Mouse (Mus musculus) intestine, embryonic 16.5 days (tissue): ENCODE results near the gene Gm36176. TPM values are rescaled to one million over a fixed set of nuclear protein-coding genes. Genes with fewer than 3 reads are reported as not detected.
"Not testable (repeated sequence)": the region's sequence is repeated elsewhere in the genome, so short reads cannot be mapped to it uniquely, and the experiment has no call there.

ENCODE experiments used
- ATAC-seq: fragments of 200-750 bp; cut with Nextera tagmentation; 2 replicates; pipeline ENCODE4 v1.8.0; 2017; ENCODE audit warnings: moderate TSS enrichment, moderate library complexity
- H3K27ac ChIP-seq: fragments of 300-500 bp; sonication (generic); 2 replicates; pipeline ENCODE4 v1.5.1; 2014; ENCODE audit warnings: mild to moderate bottlenecking, low read length
- H3K27me3 ChIP-seq: fragments of 300-500 bp; sonication (generic); replicated peaks from 2 replicates; pipeline ENCODE4 v1.6.1; 2014; ENCODE audit warnings: low read length, control low read depth, mixed read lengths; ENCODE audit not compliant: control insufficient read depth, insufficient read depth
- H3K36me3 ChIP-seq: fragments of 300-500 bp; sonication (generic); 2 replicates; pipeline ENCODE4 v1.6.1; 2014; ENCODE audit warnings: low read length, control low read depth; ENCODE audit not compliant: control insufficient read depth, insufficient read depth
- H3K4me1 ChIP-seq: fragments of 300-500 bp; sonication (generic); 2 replicates; pipeline ENCODE4 v1.6.1; 2014; ENCODE audit warnings: low read length, control low read depth, mixed read lengths; ENCODE audit not compliant: control insufficient read depth, insufficient read depth
- H3K4me2 ChIP-seq: fragments of 300-500 bp; sonication (generic); 2 replicates; pipeline ENCODE4 v1.6.1; 2014; ENCODE audit warnings: low read depth, low read length, control low read depth
- H3K4me3 ChIP-seq: fragments of 300-500 bp; sonication (generic); 2 replicates; pipeline ENCODE4 v1.5.1; 2014; ENCODE audit warnings: mild to moderate bottlenecking, low read length
- H3K9ac ChIP-seq: fragments of 300-500 bp; sonication (generic); 2 replicates; pipeline ENCODE4 v1.6.1; 2014; ENCODE audit warnings: low read depth, low read length
- H3K9me3 ChIP-seq: fragments of 300-500 bp; sonication (generic); 2 replicates; pipeline ENCODE4 v1.6.1; 2016; ENCODE audit warnings: low read length, control low read depth; ENCODE audit not compliant: control insufficient read depth
- WGBS: fragments of 180-500 bp; shearing (Covaris S2); extraction: QIAGEN DNeasy Blood & Tissue Kit; methylation state at CpG from one replicate; pipeline ENCODE4 v1.1.7; 2014; 5-methylcytosine and 5-hydroxymethylcytosine counted together
- polyA plus RNA-seq: library from polyadenylated mRNA; unstranded; fragments of >200 nt; fragmentation: Nextera tagmentation; extraction: Ambion mirVana; gene quantifications from 2 replicates; pipeline ENCODE4 v1.2.1, GENCODE M21; 2015

The Gm36176 gene
- polyA plus RNA-seq: not detected in 2 replicates

DNA sequence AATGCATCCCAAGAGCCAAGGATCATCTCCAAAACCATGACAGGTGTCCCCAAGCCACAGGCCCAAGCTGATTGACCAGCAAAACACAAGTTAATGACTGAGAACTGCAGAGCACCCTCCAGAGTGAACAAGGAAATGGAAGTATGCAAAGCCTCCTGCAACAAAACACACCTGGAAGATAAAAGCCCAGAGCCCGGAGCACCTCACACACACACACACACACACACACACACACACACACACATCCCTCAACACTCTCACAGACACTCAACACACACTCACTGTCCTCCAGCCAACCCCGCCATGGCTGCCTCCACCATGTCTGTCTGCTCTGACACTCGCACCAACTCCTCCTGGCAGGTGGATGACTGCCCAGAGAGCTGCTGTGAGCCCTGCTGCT is at the start of gene Gm36176:
Gene Gm36176, plus strand, starts transcription at position 301 of the 400 bp plus-strand sequence.
- 71% methylated on average over 3 of the region's 3 CpGs for WGBS
- Histone ChIP-seq H3K27me3 (no peaks in the 10 kb centered on the region), H3K9me3 (peaks cover 12% of the 10 kb centered on the region), H3K4me2 (no peak within 1 kb of the TSS), H3K9ac (no peak within 1 kb of the TSS), H3K27ac (no peak within 1 kb of the TSS), H3K4me3 (no peak within 1 kb of the TSS), H3K4me1 (no peaks in the 10 kb centered on the region), H3K36me3 (no peaks in the 10 kb centered on the region)
- ATAC-seq: no peak

DNA sequence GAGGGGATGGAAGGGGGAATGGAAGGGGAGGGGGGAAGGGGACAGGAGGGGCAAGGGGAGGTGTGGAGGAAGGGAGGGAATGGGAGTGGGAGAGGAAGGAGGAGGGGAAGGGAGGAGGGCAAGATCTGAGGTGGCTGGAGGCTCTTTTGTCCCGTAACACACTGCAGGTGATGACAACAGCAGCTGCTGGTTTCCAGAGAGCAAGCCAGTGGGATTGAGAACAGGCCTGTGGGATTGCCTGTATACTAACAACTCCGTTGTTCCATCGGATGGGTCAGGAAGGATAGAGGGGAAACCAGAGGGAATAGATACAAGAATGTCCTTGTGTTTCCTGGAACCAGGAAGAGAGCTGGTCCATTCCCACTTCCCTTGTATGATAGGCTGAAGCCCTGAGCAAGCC is 48.9 kb upstream of the Gm36176 start:
- Histone ChIP-seq H3K36me3 (no peaks in the 10 kb centered on the region), H3K4me1 (no peaks in the 10 kb centered on the region), H3K9ac (no peak overlapping the region), H3K4me2 (no peak overlapping the region), H3K4me3 (no peak overlapping the region), H3K27ac (no peak overlapping the region), H3K27me3 (no peaks in the 10 kb centered on the region), H3K9me3 (no peaks in the 10 kb centered on the region)
- WGBS: 33% methylated on average over 3 of the region's 3 CpGs
- ATAC-seq: no peak

DNA sequence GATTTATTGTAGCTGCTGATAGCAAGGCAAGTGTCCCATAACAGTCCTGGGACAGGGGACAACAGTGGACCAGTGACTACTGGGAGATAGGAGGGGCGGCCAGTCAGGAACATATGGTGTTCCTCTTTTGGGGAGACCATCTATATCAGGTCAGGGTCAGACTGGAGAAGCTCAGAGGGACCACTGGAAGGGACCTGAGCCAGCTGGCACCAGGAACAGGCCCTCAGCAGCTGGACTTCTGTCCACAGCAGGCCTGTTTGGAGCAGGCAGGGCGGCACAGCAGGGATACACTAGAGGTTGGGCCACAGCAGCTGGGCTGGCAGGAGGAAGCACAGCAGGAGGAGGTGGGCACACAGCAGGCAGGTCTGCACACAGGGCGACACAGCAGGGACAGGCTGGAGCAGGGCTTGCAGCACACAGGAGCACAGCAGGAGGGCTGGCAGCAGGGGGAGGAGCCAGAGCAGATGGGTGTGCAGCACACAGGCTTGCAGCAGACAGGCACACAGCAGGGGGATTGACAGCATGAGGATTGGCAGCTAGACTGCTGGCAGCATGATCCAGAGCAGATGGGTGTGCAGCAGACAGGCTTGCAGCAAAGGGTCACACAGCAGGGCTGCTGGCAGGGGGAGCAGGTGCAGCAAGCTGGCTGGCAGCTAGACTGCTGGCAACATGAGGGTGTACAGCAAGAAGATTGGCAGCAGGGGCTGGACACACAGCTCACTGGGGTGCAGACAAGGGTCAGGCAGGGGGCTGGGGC is 48.3 kb upstream of the Gm36176 start:
- not testable (repeated sequence) for H3K9me3 ChIP-seq, H3K36me3 ChIP-seq, ATAC-seq, H3K9ac ChIP-seq, H3K27me3 ChIP-seq, H3K4me1 ChIP-seq, H3K27ac ChIP-seq, H3K4me3 ChIP-seq, H3K4me2 ChIP-seq
- WGBS: 36% methylated on average over 3 of the region's 3 CpGs

DNA sequence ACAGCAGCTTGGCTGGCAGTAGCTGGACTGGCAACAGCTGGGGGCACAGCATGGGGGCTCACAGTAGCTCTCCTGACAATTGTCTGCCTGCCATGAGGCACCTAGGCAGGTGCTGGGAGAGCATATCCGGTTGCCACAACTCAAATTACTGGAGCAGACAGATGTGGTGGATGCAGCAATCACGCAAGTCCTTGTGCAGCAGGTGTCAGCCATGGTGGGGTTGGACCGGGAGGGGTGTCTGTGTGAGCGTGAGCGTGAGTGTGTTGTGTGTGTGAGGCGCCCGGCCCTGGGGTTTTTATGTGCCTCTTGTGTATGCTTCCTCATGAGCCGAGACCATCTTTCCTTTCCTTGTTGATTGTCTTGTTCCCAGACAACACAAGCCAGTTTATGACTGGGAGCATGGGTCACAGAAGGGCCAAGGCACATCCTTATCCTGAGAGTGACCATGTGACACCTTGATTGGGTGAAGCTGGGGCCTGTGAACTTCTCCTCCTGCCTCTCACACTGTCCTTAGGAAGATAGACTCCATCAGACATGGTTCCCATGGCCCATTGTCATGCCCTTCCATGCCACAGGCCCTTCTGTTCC is 47.6 kb upstream of the Gm36176 start, which contains the start of gene Gm19668:
Gene Gm19668, minus strand, starts transcription at position 213 of the 588 bp plus-strand sequence.
- Histone ChIP-seq H3K9ac (no peak within 1 kb of the TSS), H3K27ac (no peak within 1 kb of the TSS), H3K27me3 (no peaks in the 10 kb centered on the region), H3K4me3 (no peak within 1 kb of the TSS), H3K9me3 (no peaks in the 10 kb centered on the region), H3K4me2 (no peak within 1 kb of the TSS), H3K4me1 (no peaks in the 10 kb centered on the region), H3K36me3 (no peaks in the 10 kb centered on the region)
- WGBS: 41% methylated on average over 8 of the region's 8 CpGs
- peak; percentile 42; the same call in 1 of the 2 replicates for ATAC-seq

DNA sequence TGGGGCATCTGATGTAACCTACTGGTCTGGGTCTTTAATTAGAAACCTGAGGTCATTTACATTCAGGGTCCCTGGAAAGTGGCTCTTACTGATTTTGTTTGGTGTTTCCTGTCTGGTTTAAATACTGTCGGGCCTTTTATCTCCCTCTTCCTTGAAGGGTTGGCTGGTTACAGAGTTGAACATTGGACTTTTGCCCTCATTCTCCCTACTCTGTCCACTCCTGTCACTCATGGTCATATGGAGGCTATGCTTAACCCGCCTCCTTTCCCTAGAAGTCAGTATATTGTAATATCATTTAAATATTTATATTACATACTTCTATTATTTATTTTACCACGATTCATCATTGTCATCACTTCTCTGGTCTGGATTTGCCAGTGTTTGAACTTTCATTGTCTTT is 42.5 kb upstream of the Gm36176 start:
- ATAC-seq: no peak
- Histone ChIP-seq H3K4me1 (no peaks in the 10 kb centered on the region), H3K36me3 (no peaks in the 10 kb centered on the region), H3K27me3 (no peaks in the 10 kb centered on the region), H3K9me3 (no peaks in the 10 kb centered on the region), H3K9ac (no peak overlapping the region), H3K4me3 (no peak overlapping the region), H3K4me2 (no peak overlapping the region), H3K27ac (no peak overlapping the region)
- WGBS: 48% methylated on average over 3 of the region's 3 CpGs

DNA sequence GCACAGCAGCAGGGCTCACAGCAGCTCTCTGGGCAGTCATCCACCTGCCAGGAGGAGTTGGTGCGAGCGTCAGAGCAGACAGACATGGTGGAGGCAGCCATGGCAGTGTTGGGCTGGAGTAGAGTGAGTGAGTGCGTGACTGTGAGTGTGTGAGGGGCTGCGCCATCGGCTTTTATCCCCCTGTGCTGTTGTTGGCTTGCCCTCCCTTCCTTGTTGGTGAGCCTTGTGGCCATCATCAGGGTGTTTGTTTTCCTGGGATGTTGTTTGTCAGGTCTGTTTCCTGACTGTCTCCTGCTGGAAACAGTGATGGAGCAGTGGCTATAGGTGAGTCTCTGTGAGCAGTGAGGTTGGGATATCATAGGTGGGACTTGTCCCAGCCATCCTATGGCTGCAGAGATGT is 34.9 kb upstream of the Gm36176 start, which contains the start of gene Gm9507:
Gene Gm9507, minus strand, starts transcription at position 101 of the 400 bp plus-strand sequence.
- Histone ChIP-seq H3K4me1 (no peaks in the 10 kb centered on the region), H3K4me3 (no peak within 1 kb of the TSS), H3K27me3 (0 out of 2 replicates have a peak, but pooled peaks cover 3% of the 10 kb centered on the region), H3K27ac (no peak within 1 kb of the TSS), H3K9me3 (no peaks in the 10 kb centered on the region), H3K9ac (no peak within 1 kb of the TSS), H3K36me3 (no peaks in the 10 kb centered on the region), H3K4me2 (no peak within 1 kb of the TSS)
- WGBS: 53% methylated on average over 5 of the region's 5 CpGs
- ATAC-seq: no peak

DNA sequence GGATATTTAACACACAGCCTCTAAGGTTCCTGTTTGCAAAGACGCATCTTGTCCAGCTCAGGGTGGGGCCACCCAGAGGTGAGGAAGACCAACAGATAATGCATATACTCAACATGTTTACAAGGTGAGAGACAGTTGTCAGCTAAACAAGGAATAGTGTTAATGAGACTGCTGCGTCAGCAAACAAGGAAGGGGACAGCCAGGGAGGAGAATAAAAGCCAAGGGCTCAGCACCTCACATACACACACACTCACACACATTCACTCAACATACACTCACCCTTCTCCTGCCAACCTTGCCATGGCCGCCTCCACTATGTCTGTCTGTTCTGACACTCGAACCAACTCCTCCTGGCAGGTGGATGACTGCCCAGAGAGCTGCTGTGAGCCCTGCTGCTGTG is 32.2 kb upstream of the Gm36176 start, which contains the start of gene Gm2696:
Gene Gm2696, plus strand, starts transcription at position 301 of the 400 bp plus-strand sequence.
- Histone ChIP-seq H3K4me1 (no peaks in the 10 kb centered on the region), H3K9me3 (no peaks in the 10 kb centered on the region), H3K27me3 (0 out of 2 replicates have a peak, but pooled peaks cover 3% of the 10 kb centered on the region), H3K4me3 (no peak within 1 kb of the TSS), H3K9ac (no peak within 1 kb of the TSS), H3K4me2 (no peak within 1 kb of the TSS), H3K36me3 (no peaks in the 10 kb centered on the region), H3K27ac (no peak within 1 kb of the TSS)
- WGBS: 45% methylated on average over 4 of the region's 4 CpGs
- ATAC-seq: no peak

DNA sequence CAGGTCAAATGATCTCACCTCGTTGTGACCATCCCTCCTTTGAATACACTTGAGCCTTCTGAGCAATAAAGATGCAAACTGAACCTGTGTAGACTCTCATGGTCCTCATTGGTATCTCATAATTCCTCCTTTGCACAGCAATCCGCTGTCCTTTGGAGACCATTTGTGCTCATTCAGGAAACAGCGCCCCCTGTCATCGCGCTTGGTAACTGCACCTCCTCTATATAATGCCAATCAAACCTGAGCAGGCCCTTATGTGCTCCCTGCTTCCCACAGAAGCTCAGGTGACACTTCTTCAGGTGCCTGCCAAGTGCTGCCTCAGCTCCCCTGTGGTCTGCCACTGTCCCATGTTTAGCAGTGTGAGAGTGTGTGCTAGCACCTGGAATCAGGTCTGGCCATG is 31.1 kb upstream of the Gm36176 start:
- no peak overlapping the region for H3K4me3 ChIP-seq
- WGBS: 36% methylated on average over 5 of the region's 5 CpGs

DNA sequence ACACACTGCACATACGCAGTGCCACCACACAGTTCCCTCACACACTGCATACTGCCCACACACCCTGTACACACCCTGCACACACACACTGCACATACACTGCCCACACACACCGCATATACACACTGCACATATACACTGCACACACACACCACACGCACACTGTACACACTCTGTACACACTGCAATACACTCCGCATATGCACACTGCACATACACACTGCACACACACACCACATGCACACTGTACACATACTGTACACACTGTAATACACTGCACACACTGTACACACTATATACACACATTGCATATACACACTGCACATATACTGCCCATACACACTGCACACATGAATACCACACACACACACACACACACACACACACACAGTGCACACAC is 28.1 kb upstream of the Gm36176 start:
- H3K27ac ChIP-seq: no peak overlapping the region
- no peak overlapping the region for H3K4me2 ChIP-seq
- no peaks in the 10 kb centered on the region for H3K36me3 ChIP-seq
- 96% methylated on average over 4 of the region's 4 CpGs for WGBS
- no peak for ATAC-seq
- H3K9me3 ChIP-seq: no peaks in the 10 kb centered on the region
- H3K9ac ChIP-seq: no peak overlapping the region
- H3K4me1 ChIP-seq: no peaks in the 10 kb centered on the region
- 0 out of 2 replicates have a peak, but pooled peaks cover 3% of the 10 kb centered on the region for H3K27me3 ChIP-seq
- H3K4me3 ChIP-seq: no peak overlapping the region

More for the DNA sequence above, 31.1 kb upstream of the Gm36176 start:
- Histone ChIP-seq H3K36me3 (no peaks in the 10 kb centered on the region), H3K27ac (no peak overlapping the region), H3K27me3 (0 out of 2 replicates have a peak, but pooled peaks cover 3% of the 10 kb centered on the region), H3K4me1 (no peaks in the 10 kb centered on the region), H3K9ac (no peak overlapping the region), H3K4me2 (no peak overlapping the region), H3K9me3 (no peaks in the 10 kb centered on the region)
- ATAC-seq: no peak
